Mouse (Mus musculus) brown adipose tissue, adult 24 weeks (tissue): Measurements from ENCODE around the gene Ttc39b. TPM values are rescaled to one million over a fixed set of nuclear protein-coding genes. Genes with fewer than 3 reads are reported as not detected.
A peak's percentile ranks its signal among the peaks of the same experiment; 100 is the strongest.

Source experiments
- H3K27ac ChIP-seq: fragments of 200-500 bp; replicated peaks from 2 replicates; pipeline ENCODE4 v1.5.1; 2012; ENCODE audit warnings: low read depth, mild to moderate bottlenecking, low read length
- H3K4me1 ChIP-seq: fragments of 200-500 bp; 2 replicates; pipeline ENCODE4 v1.6.1; 2012; ENCODE audit warnings: low read length, mixed read lengths; ENCODE audit not compliant: control insufficient read depth, insufficient read depth, insufficient read length
- H3K4me3 ChIP-seq: fragments of 200-500 bp; 2 replicates; pipeline ENCODE4 v1.5.1; 2012; ENCODE audit warnings: low read depth, mild to moderate bottlenecking, low read length, moderate library complexity; ENCODE audit not compliant: insufficient read depth
- polyA plus RNA-seq: library from polyadenylated mRNA; stranded (reverse); fragments of >200 nt; gene quantifications from 2 replicates; pipeline ENCODE4 v1.2.4, GENCODE M21; 2012; ENCODE audit not compliant: missing spikeins, insufficient read depth, insufficient read length

Ttc39b gene
- polyA plus RNA-seq: 3.6 and 5.5 TPM in 2 replicates

- Histone ChIP-seq H3K27ac (peak within 1 kb of the TSS; percentile 82), H3K4me1 (peaks cover 5% of the 10 kb centered on the region), H3K4me3 (peak within 1 kb of the TSS; percentile 91)
Observed at GRCm38 (mm10) chr4:83323910-83324684, at the start of gene Ttc39b. TSS of gene Ttc39b (minus strand) at chr4:83324255.

GRCm38 (mm10) chr4:83373381-83373780, 49.3 kb upstream of the Ttc39b start:
- Histone ChIP-seq H3K4me1 (no peaks in the 10 kb centered on the region), H3K27ac (no peak overlapping the region), H3K4me3 (no peak overlapping the region)

- Histone ChIP-seq H3K4me3 (no peak overlapping the region), H3K4me1 (no peaks in the 10 kb centered on the region), H3K27ac (no peak overlapping the region)
Observed at GRCm38 (mm10) chr4:83357738-83358137, 33.7 kb upstream of the Ttc39b start.

- Histone ChIP-seq H3K27ac (no peak overlapping the region), H3K4me1 (no peaks in the 10 kb centered on the region), H3K4me3 (no peak overlapping the region)
Observed at GRCm38 (mm10) chr4:83354786-83355185, 30.7 kb upstream of the Ttc39b start.

- H3K27ac ChIP-seq: no peak overlapping the region
- no peaks in the 10 kb centered on the region for H3K4me1 ChIP-seq
- H3K4me3 ChIP-seq: no peak overlapping the region
Observed at GRCm38 (mm10) chr4:83353949-83354348, 29.9 kb upstream of the Ttc39b start.

GRCm38 (mm10) chr4:83353276-83353675, 29.2 kb upstream of the Ttc39b start:
- Histone ChIP-seq H3K27ac (no peak overlapping the region), H3K4me3 (no peak overlapping the region), H3K4me1 (no peaks in the 10 kb centered on the region)

- Histone ChIP-seq H3K4me3 (no peak overlapping the region), H3K27ac (no peak overlapping the region), H3K4me1 (no peaks in the 10 kb centered on the region)
Observed at GRCm38 (mm10) chr4:83350719-83351118, 26.7 kb upstream of the Ttc39b start.

GRCm38 (mm10) chr4:83348970-83349369, 24.9 kb upstream of the Ttc39b start:
- Histone ChIP-seq H3K27ac (no peak overlapping the region), H3K4me1 (no peaks in the 10 kb centered on the region), H3K4me3 (no peak overlapping the region)

GRCm38 (mm10) chr4:83343895-83344294, 19.8 kb upstream of the Ttc39b start:
- no peak overlapping the region for H3K27ac ChIP-seq
- H3K4me1 ChIP-seq: peaks cover 5% of the 10 kb centered on the region; the same call in 1 of the 2 replicates
- H3K4me3 ChIP-seq: no peak overlapping the region

- no peak overlapping the region for H3K27ac ChIP-seq
- no peak overlapping the region for H3K4me3 ChIP-seq
- peaks cover 5% of the 10 kb centered on the region; the same call in 1 of the 2 replicates for H3K4me1 ChIP-seq
Observed at GRCm38 (mm10) chr4:83343146-83343823, 19.2 kb upstream of the Ttc39b start.

- Histone ChIP-seq H3K4me3 (0 out of 2 replicates have a peak overlapping the region, but pooled peaks have one; percentile 7), H3K27ac (no peak overlapping the region), H3K4me1 (peaks cover 5% of the 10 kb centered on the region; the same call in 1 of the 2 replicates)
Observed at GRCm38 (mm10) chr4:83342268-83342970, 18.4 kb upstream of the Ttc39b start.

- Histone ChIP-seq H3K4me3 (no peak overlapping the region), H3K4me1 (peaks cover 5% of the 10 kb centered on the region; the same call in 1 of the 2 replicates), H3K27ac (no peak overlapping the region)
Observed at GRCm38 (mm10) chr4:83339393-83339792, 15.3 kb upstream of the Ttc39b start.

GRCm38 (mm10) chr4:83337717-83338116, 13.7 kb upstream of the Ttc39b start:
- Histone ChIP-seq H3K4me3 (no peak overlapping the region), H3K27ac (no peak overlapping the region), H3K4me1 (peaks cover 4% of the 10 kb centered on the region; the same call in 1 of the 2 replicates)

GRCm38 (mm10) chr4:83330369-83330768, 6.3 kb upstream of the Ttc39b start:
- Histone ChIP-seq H3K4me1 (no peaks in the 10 kb centered on the region), H3K27ac (no peak overlapping the region), H3K4me3 (no peak overlapping the region)

- no peaks in the 10 kb centered on the region for H3K4me1 ChIP-seq
- no peak overlapping the region for H3K4me3 ChIP-seq
- no peak overlapping the region for H3K27ac ChIP-seq
Observed at GRCm38 (mm10) chr4:83329615-83330014, 5.6 kb upstream of the Ttc39b start.
